Mouse (Mus musculus): ENCODE measurements around the gene Gpr1.

Gpr1 gene

DNA sequence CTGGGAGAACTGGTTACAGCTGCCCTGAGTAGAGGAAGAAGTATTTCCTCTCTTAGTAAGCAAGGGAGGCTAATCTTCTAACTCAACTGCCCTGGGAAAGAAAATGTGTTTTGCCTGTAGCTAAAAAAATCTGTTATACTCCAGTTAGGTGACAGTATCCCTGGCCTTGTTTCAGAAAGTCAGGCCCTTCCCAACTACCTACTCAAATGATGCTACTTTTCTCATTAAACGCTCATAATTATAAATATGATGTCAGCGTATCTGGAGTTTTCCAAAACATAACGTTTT is at the start of gene Gpr1:
TSS of gene Gpr1 (minus strand) at position 273 of the 288 bp plus-strand sequence.
- DNase-seq (ENCODE audit: low read depth, low spot score) = no peak

DNA sequence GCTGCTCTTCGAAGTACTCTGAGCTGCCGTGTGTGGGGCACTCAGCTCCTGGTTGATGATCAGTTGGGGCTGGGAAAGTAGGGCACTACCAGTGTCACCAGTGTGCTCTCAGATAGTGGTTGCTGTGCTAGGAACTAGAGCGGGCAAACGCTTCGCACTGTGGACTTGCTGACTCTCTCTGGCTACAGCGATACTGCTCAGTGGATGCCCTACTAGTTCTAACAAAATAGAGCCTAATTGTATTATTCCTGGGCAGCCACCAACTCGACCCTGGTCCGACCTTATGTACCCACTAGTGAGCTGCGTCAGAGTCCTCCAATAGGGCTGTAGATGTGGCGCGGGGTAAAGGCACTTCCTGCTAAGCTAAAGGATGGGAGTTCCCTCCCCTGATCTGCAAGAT is 49.3 kb upstream of the Gpr1 start:
- no peak for DNase-seq (ENCODE audit: low read depth, low spot score)

DNA sequence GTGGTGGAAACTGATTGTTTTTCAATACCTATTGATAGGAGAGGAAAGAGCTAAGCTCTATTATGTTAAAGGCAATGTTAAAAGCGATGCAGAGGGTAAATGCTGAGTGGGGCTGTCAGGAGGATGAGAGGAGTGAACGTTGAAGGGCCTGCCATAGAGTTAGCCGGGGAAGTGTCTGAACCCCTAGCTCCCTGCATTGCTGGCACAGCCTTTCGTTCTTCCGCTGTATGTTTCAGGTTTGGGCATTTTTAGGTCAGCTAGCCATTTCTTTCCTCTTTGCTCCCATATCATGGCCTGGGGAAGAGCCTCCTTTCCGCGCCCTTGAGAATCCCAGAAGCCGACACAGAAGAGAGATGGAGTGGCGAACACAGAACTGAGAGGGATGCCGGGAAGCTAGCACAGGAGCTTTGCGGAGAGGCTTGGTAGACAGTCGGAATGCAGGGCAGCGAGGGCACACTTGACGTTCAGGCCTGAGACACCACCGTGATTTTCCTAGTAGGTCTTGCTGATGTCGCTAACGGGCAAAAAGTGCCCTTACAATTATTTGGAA is 46.8 kb upstream of the Gpr1 start:
- DNase-seq (ENCODE audit: low read depth, low spot score) = no peak

DNA sequence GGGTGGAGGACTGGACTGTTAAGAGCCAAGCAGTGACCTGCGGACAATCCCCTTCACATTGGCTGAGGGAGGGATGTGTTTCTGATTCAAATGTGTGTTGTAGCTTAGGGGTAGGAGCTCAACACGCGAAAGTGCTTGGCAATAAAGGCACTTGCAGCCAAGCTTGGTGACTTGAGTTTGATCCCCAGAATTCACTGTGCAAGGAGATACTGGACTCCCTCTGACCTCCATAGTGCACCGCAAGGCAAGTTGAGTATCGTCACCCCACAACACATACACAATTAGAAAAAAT is 46.3 kb upstream of the Gpr1 start:
- DNase-seq (ENCODE audit: low read depth, low spot score) = no peak

DNA sequence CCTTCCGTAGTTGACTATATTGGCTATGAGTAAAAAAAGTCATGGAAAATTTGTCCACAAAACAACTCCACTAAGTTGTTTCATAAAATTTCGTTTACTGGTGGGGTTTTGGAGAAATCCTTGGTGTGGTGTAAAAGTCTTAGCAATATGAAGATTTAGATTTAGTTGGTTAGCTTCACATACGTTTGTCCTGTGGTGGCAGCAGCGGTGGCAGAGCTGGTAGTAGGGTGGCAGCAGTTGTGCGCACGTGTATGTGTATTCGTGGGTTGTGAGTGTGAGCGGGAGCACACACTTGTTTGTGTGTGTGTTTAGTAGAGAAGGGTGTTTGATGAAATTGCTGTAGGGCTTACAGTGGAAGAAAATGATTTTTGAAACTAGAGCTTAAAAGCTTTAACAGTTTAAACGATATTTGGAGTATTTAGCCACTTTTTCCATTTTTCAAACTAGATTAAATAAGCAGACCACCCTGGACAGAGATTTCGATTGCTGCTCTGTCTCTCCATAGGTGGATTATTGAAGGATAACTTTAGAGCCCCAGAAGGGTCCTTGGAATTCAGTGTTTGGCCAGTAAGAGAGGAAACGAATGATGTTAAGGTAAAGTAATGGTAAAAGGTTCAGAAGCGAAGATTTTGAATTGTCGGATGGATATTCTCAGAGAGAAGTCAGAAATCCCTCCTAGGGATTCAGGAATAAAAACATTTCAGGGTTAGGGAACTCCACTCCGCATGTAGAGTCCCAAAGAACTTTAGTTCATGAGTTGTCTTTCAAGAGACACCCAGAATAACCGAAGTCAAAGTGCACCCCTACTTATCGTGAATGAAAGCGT is 45.8 kb upstream of the Gpr1 start:
- no peak for DNase-seq (ENCODE audit: low read depth, low spot score)

DNA sequence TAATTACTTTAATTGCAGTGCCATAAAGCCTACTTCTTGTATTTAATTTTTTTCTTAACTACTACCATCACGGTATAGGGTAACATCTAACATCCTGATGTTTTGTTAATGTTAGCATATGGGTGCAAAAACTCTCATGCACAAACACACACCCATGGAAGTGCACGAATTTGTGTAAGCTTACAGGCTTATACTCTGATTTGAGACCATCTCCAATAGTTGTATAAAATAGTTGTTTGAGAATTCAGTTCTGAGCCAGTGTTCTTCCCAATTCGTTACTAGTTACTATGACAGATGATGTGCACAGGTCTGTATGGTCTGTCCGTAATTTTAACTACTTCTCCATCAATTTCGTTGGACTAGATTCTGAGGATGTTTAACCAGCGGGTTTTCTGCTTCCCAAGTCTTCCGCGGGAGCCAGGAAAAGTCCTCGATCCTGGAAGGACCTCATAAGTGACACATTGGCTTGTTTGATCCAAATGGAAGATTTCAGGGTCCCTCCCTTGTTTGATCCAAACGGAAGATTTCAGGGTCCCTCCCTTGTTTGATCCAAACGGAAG is 45.0 kb upstream of the Gpr1 start:
- DNase-seq (ENCODE audit: low read depth, low spot score) = no peak

DNA sequence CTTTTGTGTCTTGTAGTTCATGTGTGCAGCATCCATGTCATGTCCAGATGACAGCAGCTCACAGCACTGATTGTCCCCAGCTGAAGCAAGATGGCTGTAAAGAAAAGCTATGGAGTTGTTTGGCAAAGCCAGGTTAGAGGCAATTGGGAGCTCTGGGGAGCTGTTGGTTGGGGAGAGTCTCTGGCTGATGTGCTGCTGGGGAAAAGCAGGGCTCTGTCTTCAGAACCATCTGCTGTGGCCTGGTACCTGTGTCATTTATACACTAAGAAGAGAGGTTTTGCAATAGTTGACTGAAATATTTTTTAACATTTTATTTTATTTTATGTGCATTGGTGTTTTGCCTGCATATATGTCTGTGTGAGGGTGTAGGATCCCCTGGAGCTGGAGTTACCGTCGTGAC is 44.2 kb upstream of the Gpr1 start:
- DNase-seq (ENCODE audit: low read depth, low spot score) = no peak

DNA sequence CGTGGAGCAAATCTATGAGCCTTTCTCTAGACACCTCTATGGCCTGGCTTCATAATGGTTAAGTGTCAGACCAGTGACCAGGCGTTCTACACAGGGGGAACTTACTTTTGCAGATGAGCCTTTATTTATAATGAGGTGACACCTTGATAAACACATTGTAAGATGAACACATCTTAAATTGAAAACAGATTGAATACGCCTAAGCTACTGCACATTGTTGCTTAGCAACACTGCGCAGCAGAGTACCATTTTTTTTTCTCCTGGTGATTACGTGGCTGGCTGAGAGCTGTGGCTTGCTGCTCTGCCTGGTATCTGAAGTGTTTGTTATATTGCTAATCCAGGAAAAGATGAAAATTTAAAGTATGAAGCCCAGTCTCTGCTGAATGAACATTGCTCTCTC is 41.7 kb upstream of the Gpr1 start:
- DNase-seq (ENCODE audit: low read depth, low spot score) = no peak

DNA sequence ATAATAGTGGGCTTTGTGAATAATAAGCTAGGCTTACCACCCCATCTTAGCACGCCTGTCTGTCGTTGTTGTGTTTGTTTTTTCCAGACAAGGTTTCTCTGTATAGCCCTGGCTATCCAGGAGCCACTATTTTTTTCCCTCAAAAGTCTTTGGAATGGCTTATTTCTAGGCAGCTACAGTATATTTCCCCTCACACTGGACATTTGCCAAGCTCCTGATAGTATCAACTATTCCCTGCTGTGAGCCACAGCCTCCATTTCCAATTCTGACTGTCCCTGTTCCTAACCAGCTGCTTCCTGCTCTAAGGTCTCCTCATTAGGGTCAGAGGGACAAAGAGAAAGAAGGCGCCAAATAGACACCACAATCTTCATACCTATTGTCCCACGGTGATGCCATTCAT is 40.8 kb upstream of the Gpr1 start:
- DNase-seq (ENCODE audit: low read depth, low spot score) = no peak

DNA sequence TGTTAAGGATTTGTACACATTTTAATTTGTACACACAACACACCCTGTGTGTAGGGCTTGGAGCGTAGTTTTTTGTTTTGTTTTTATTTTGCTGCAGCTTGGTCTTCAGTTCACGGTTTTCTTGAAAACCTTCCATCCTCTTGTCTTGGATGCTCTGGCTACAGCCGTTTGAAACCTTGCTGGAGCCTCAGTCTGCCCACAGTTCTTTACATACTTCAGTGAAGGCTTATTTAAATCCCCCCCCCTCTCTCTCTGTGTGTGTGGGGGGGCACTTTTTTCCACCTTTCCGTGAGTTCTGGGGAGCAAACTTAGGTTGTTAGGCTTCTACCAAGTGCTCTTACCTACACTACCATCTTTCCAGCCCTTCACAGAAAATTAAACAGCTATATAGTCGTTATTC is 38.9 kb upstream of the Gpr1 start:
- DNase-seq (ENCODE audit: low read depth, low spot score) = no peak

DNA sequence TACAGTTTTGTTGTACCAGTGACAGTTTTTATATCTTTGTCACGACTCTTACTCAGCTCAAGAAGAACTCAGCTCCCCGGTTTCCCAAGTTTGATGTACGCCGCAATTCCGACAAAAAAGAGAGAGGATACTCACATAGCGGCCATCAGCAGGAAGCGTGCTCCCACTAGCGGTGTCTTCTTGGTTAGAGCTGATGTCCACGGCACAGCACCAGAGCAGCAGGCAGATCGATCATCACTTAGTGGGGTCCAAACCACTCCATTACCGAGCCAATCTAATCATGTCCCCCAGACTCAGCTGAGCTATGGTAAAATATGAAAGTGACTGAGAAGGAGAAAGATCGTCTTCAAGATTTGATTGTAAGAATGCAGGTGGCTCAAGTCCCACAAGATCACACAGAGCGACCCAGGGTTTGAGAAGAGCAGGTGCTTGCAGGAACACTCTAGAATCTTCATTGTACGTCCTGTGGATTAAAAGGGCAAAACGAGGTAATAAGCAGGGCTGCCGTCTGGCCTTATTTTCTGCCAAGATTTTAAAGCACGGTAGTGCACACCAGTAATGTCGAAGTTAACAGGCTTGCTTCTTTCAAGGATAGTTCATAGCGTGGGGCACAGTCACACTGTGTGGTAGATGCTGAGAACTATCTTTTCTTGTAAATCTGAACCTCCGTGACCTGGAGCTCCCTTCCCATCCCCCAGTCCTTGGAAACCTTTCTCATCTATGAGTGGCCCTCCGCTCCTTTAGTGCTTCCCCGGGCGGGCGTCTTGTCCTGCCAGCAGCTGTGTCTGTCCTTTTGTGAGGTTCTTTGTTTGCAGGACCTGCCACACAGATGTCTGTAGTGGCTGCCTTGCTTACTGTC is 38.2 kb upstream of the Gpr1 start:
- no peak for DNase-seq (ENCODE audit: low read depth, low spot score)

DNA sequence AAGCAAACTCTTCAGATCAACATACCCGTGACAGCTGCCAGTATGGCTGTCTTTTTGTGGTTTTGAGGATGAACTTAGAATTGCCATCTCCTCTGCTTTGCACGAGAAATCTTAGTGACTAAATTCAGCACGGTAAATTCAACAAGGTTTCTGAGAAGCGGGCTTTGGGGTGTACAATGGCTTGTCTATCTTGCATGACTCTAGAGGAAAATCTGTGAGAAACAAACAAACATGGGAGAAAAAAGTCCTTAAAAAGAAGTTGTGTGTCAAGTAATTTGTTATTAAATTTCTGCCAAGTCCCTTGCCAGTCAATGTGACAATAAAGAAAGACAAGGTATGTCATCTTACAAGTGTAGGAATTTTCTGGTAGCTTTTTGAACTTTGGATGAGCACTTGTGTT is 34.9 kb upstream of the Gpr1 start:
- no peak for DNase-seq (ENCODE audit: low read depth, low spot score)

DNA sequence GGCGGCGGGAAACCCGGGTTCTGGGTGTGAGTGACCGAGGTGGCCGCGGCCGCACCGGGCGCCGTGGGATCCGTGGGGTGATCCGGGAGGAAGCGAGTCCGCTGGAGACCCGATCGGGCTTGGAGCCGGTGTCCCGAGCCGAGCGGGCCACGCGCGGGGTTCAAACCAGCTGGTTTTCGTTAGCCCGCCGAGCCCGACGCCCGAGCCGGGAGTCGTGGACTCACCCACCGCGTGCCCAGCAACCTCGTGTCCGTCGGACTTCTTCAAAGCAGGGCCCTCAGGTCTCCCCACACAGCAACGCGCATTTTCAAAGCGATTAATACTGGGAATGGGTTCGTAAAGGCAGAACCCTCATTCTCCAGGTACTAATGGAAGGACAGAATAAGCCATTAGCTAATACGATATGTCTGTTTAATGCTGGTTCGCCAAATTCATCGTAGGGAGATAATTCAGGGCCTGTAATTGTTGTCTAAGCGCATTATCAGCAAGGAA is 34.1 kb upstream of the Gpr1 start:
- no peak for DNase-seq (ENCODE audit: low read depth, low spot score)

DNA sequence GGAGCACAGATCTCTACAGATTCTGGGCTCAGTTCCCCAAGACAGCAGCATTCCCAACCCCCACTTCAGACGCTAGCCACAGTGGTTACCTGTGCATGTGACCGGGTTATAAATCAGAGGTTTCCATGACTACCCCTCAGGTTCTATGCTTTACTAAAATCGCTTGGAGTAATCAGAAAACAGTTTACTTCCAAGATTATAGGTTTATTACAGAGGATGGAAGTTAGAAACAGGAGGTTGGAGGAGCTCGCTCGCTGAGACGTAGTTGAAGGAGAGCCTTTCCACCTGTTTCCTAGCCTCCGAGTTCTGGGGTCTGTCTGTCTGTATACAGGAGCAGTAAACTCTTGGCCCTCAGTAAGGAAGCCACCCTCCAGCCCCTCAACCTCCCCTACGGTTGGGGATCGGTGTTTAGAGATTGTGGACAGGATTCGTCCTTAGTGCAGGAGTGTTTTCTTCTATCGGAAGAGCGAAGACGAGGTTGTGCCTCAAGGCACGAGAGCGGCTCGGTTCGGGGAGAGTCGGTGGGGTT is 33.6 kb upstream of the Gpr1 start:
- peak; percentile 76 for DNase-seq (ENCODE audit: low read depth, low spot score)

DNA sequence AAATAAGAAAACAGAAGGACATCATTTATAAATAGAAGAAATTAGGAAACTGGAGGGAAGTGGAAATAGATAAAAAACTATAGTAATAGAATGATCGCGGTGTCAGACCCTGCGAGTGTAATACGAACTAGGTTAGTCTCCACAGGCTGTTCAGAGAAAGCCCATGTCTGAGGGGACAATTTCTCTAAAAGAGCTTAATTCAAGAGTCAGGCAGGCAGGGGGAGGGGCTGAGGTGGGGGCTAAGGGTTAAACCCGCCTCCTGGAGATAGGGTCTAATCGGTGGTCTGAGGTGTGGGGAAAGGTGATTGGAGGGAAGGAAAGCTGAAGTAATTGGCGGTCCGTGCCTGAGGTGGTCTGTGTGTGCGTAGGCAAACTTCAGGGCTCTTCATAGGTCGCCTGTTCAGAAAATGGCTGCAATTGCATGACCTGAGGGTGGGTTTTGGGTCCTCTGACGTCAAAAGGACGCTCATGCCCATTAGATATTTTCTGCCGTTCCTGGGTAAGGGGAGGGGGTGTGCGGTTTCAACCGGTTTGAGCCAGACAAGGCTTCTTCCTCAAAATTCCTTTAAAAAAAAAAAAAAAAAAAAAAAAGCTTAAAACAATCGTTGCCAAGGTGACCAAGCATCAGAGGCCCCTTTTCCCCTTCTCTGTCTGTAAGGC is 32.6 kb upstream of the Gpr1 start:
- DNase-seq (ENCODE audit: low read depth, low spot score) = peak; percentile 96

DNA sequence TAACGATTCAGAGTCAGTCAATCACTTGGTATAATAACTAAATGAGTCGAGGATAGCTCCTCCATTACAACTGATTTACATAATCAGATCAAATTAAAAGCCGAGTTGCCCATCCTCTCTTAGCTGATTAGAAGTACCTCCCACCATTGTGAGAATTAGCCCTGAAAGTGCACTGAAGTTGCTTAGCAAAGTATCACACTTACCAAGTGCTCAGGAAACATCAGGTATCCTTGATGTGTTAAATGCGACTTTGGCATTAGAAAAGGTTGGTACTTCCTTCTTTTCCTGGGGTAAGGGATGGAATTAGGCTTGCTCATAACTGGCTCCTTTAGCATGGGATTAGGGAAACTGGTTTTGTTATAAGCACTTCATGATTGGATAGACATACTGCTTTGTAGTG is 29.5 kb upstream of the Gpr1 start:
- DNase-seq (ENCODE audit: low read depth, low spot score) = no peak

DNA sequence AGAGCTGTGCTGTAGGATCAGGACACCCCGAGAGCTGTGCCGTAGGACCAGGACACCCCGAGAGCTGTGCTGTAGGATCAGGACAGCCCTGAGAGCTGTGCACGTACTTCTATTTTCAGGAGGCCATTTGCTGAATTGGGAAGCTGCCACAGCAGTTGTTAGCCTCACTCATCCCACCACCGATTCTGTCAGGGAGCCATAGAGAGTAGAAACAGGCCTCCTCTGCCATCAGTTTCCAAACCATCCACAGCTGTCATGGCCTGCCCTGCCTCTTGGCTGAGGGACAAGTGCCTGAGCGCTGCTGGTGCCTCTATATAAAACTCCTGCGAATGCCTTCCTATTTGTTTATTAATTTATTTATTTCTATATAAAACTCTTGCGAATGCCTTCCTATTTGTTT is 25.4 kb upstream of the Gpr1 start:
- no peak for DNase-seq (ENCODE audit: low read depth, low spot score)

DNA sequence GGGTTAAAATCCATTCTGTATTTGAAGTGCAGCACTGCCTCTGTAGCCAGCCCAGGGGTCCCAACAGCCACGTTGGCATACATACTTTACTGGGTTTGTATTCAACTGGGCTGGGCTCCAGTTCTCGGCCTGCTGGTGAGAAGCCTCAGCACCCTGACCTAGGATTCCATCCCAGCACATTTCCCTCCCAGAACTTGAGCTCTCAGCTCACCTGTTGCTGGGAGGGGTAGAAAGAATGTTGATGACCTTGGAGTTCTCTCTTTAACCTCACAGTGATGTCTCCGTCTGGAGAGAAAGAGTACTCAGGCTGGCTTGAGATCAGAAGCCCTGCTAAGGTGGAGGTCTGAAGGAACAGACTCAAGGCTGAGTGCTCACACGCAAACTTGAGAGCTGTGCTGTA is 25.0 kb upstream of the Gpr1 start:
- peak; percentile 69 for DNase-seq (ENCODE audit: low read depth, low spot score)

DNA sequence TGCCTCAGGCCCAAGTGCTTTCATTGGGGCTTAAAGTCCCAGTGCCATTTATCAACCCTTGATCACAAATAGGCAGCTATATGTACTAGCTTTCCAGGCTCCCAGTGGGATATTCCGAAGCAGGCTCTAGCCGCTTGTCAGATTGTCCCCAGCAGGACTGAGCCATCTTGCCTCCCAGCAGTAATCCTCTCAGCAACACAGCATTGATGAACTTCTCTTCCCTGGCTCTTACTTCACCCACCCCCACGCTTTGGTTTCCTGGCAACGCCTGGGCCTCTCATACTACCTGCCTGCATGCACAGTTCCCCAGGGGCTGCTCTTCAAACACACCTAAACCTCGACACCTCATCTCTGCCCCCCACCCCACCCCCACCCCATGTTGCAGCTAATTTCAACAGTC is 23.0 kb upstream of the Gpr1 start:
- peak; percentile 41 for DNase-seq (ENCODE audit: low read depth, low spot score)

DNA sequence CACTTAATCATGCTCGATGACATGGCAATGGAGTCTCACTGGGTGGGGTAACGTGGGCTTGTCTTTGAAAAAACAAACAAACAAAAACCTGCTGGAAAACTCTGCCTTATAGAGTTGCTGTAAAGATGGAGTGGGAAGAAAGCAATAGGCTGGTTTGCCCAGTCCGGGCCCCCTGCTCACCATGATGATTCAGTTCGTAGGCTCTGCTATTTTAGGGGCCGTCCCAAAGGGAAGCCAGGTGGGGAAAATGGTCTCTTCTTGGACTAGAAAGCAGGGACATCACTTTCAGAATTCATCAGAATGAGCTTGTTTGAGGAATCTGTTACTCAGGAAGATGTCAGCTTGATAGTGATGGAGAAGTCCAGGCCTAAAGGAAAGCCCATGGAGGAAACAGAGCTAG is 12.9 kb upstream of the Gpr1 start:
- DNase-seq (ENCODE audit: low read depth, low spot score) = no peak

DNA sequence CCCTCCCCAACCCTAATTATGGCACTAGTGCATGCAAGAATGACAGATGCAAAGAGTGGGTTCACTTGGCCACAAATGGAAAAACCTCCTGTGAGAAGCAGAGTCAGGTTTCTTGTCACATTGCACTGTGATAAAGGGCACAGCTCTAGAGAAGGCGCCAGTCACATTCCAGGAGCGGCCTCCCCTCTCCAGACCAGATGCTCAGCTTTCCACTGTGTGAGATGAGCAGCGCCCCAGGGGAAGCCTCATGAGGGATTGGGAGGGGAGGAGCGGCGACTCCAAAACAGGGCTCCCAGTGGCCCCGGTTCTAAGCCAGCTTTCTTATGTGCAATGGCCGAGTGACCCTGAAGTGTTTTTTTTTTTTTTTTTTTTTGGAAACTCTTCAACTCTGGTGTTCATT is 11.5 kb upstream of the Gpr1 start:
- peak; percentile 75 for DNase-seq (ENCODE audit: low read depth, low spot score)

DNA sequence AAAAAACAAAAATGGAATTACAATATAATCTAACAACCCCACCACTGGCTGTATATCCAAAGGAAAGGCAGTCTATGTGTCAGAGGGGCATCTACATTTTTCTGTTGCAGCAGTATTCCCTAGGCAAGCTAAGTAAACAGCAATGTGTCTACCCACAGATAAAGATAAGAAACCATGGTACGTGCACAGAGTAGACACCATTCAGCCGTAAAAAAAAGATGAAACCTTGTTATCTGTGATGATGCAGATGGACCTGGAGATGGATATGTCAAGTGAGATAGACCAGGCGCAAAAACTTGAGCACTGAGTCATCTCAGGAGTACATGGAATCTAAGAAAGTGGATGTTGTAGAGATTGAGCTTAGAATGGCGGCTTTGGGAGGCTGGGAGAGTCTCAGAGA is 10.7 kb upstream of the Gpr1 start:
- DNase-seq (ENCODE audit: low read depth, low spot score) = no peak
